Mouse (Mus musculus) midbrain, embryonic 11.5 days (tissue): Measurements from ENCODE around the gene Trim38. TPM values are rescaled to one million over a fixed set of nuclear protein-coding genes. Genes with fewer than 3 reads are reported as not detected.
"Not testable (repeated sequence)": the region's sequence is repeated elsewhere in the genome, so short reads cannot be mapped to it uniquely, and the experiment has no call there.

Source experiments
- ATAC-seq: fragments of 200-750 bp; cut with Nextera tagmentation; 2 replicates; pipeline ENCODE4 v1.8.0; 2017; ENCODE audit warnings: moderate TSS enrichment, moderate library complexity; ENCODE audit not compliant: low FRiP score
- DNase-seq: peaks from one replicate; pipeline ENCODE4 v3.0.0; 2015; ENCODE audit warnings: low spot score; ENCODE audit errors: missing footprints
- H3K27ac ChIP-seq: fragments of 300-500 bp; sonication (generic); 2 replicates; pipeline ENCODE4 v1.5.1; 2014; ENCODE audit warnings: low read depth, low read length
- H3K27me3 ChIP-seq: fragments of 300-500 bp; sonication (generic); 2 replicates; pipeline ENCODE4 v1.6.1; 2014; ENCODE audit warnings: mild to moderate bottlenecking, low read length, moderate library complexity, mixed read lengths; ENCODE audit not compliant: control insufficient read depth, insufficient read depth
- H3K36me3 ChIP-seq: fragments of 300-500 bp; sonication (generic); 2 replicates; pipeline ENCODE4 v1.6.1; 2014; ENCODE audit warnings: mild to moderate bottlenecking, low read length, moderate library complexity, mixed read lengths; ENCODE audit not compliant: control insufficient read depth, insufficient read depth
- H3K4me1 ChIP-seq: fragments of 300-500 bp; sonication (generic); 2 replicates; pipeline ENCODE4 v1.6.1; 2014; ENCODE audit warnings: low read length; ENCODE audit not compliant: control insufficient read depth, insufficient read depth
- H3K4me2 ChIP-seq: fragments of 300-500 bp; sonication (generic); 2 replicates; pipeline ENCODE4 v1.6.1; 2014; ENCODE audit warnings: mild to moderate bottlenecking, moderate library complexity
- H3K4me3 ChIP-seq: fragments of 300-500 bp; sonication (generic); 2 replicates; pipeline ENCODE4 v1.5.1; 2014; ENCODE audit warnings: low read depth, low read length
- H3K9ac ChIP-seq: fragments of 300-500 bp; sonication (generic); 2 replicates; pipeline ENCODE4 v1.6.1; 2014; ENCODE audit warnings: low read length
- H3K9me3 ChIP-seq: fragments of 300-500 bp; sonication (generic); 2 replicates; pipeline ENCODE4 v1.6.1; 2016; ENCODE audit warnings: low read length; ENCODE audit not compliant: control insufficient read depth
- WGBS: fragments of 180-500 bp; shearing (Covaris S2); extraction: QIAGEN DNeasy Blood & Tissue Kit; methylation state at CpG from one replicate; pipeline ENCODE4 v1.1.7; 2014; 5-methylcytosine and 5-hydroxymethylcytosine counted together
- polyA plus RNA-seq: library from polyadenylated mRNA; unstranded; fragments of >200 nt; fragmentation: Nextera tagmentation; extraction: Ambion mirVana; gene quantifications from 2 replicates; pipeline ENCODE4 v1.2.1, GENCODE M21; 2014

Gene Trim38
- polyA plus RNA-seq, 1 experiment from 2014 or later, result not detected

GRCm38 (mm10) chr13:23751478-23751956, 18.2 kb upstream of the Trim38 start:
- ATAC-seq (peak; percentile 34; the same call in 1 of the 2 replicates), DNase-seq (peak; percentile 91)
- H3K4me2 ChIP-seq, result peak overlapping the region; percentile 51
- peak overlapping the region; percentile 38 for H3K4me3 ChIP-seq
- H3K9me3 ChIP-seq, result no peaks in the 10 kb centered on the region
- H3K27me3 ChIP-seq, result no peaks in the 10 kb centered on the region
- H3K36me3 ChIP-seq, result no peaks in the 10 kb centered on the region
- H3K4me1 ChIP-seq, result peaks cover 13% of the 10 kb centered on the region
- peak overlapping the region; percentile 94 for H3K27ac ChIP-seq
- whole genome bisulfite sequencing, result 2% methylated on average over 11 of the region's 11 CpGs
- peak overlapping the region; percentile 70 for H3K9ac ChIP-seq

- Histone ChIP-seq H3K27ac (peak within 1 kb of the TSS; percentile 94), H3K4me2 (peak within 1 kb of the TSS; percentile 53), H3K9ac (peak within 1 kb of the TSS; percentile 70), H3K4me1 (peaks cover 13% of the 10 kb centered on the region), H3K4me3 (peak within 1 kb of the TSS; percentile 38)
- DNase-seq (peak; percentile 99), ATAC-seq (peak; percentile 92)
- not testable (repeated sequence) for H3K36me3 ChIP-seq, H3K9me3 ChIP-seq, H3K27me3 ChIP-seq
- WGBS, result 0% methylated on average over 18 of the region's 47 CpGs
These were observed 17.5 kb upstream of the Trim38 start, which contains the start of gene Hist1h3b for GRCm38 (mm10) chr13:23752067-23752741. TSS of gene Hist1h3b (plus strand) at chr13:23752267.

GRCm38 (mm10) chr13:23752742-23753172, 17.0 kb upstream of the Trim38 start:
- Histone ChIP-seq H3K36me3 (no peaks in the 10 kb centered on the region), H3K27me3 (no peaks in the 10 kb centered on the region), H3K27ac (peak overlapping the region; percentile 76), H3K4me1 (peaks cover 13% of the 10 kb centered on the region), H3K9me3 (no peaks in the 10 kb centered on the region), H3K9ac (peak overlapping the region; percentile 65), H3K4me2 (peak overlapping the region; percentile 53), H3K4me3 (peak overlapping the region; percentile 33)
- WGBS, result 5% methylated on average over 6 of the region's 6 CpGs
- DNase-seq, result peak; percentile 93
- ATAC-seq, result no peak

GRCm38 (mm10) chr13:23753314-23754078, 16.2 kb upstream of the Trim38 start:
- WGBS, result 56% methylated on average over 4 of the region's 4 CpGs
- H3K36me3 ChIP-seq, result no peaks in the 10 kb centered on the region
- no peak for ATAC-seq
- no peaks in the 10 kb centered on the region for H3K27me3 ChIP-seq
- no peak overlapping the region; the same call in 1 of the 2 replicates for H3K9ac ChIP-seq
- peak; percentile 91 for DNase-seq
- H3K4me1 ChIP-seq, result peaks cover 10% of the 10 kb centered on the region
- peak overlapping the region; percentile 76 for H3K27ac ChIP-seq
- no peak overlapping the region for H3K4me3 ChIP-seq
- H3K9me3 ChIP-seq, result no peaks in the 10 kb centered on the region
- H3K4me2 ChIP-seq, result peak overlapping the region; percentile 53

GRCm38 (mm10) chr13:23755000-23755399, 14.7 kb upstream of the Trim38 start:
- Histone ChIP-seq H3K27me3 (no peaks in the 10 kb centered on the region), H3K4me1 (peaks cover 13% of the 10 kb centered on the region), H3K36me3 (no peaks in the 10 kb centered on the region), H3K4me3 (no peak overlapping the region), H3K27ac (no peak overlapping the region), H3K4me2 (no peak overlapping the region), H3K9me3 (no peaks in the 10 kb centered on the region), H3K9ac (no peak overlapping the region)
- ATAC-seq, result no peak
- DNase-seq, result peak; percentile 47

GRCm38 (mm10) chr13:23756790-23757189, 12.9 kb upstream of the Trim38 start, which contains the start of gene Hist1h4b:
TSS of gene Hist1h4b (plus strand) at chr13:23757013.
- no peaks in the 10 kb centered on the region for H3K36me3 ChIP-seq
- no peaks in the 10 kb centered on the region for H3K9me3 ChIP-seq
- peak; percentile 99 for DNase-seq
- ATAC-seq, result peak; percentile 69
- H3K4me2 ChIP-seq, result peak within 1 kb of the TSS; percentile 45
- peaks cover 20% of the 10 kb centered on the region for H3K4me1 ChIP-seq
- H3K4me3 ChIP-seq, result peak within 1 kb of the TSS; percentile 19
- H3K27ac ChIP-seq, result peak within 1 kb of the TSS; percentile 70
- no peaks in the 10 kb centered on the region for H3K27me3 ChIP-seq
- under 1% methylated on average over 11 of the region's 22 CpGs for WGBS
- peak within 1 kb of the TSS; percentile 71 for H3K9ac ChIP-seq

GRCm38 (mm10) chr13:23757211-23757773, 12.4 kb upstream of the Trim38 start:
- no peaks in the 10 kb centered on the region for H3K9me3 ChIP-seq
- no peaks in the 10 kb centered on the region for H3K27me3 ChIP-seq
- H3K36me3 ChIP-seq, result no peaks in the 10 kb centered on the region
- 2% methylated on average over 13 of the region's 23 CpGs for WGBS
- peak overlapping the region; percentile 71 for H3K9ac ChIP-seq
- peak; percentile 96 for DNase-seq
- H3K4me1 ChIP-seq, result peaks cover 20% of the 10 kb centered on the region
- H3K4me2 ChIP-seq, result peak overlapping the region; percentile 45
- no peak; the same call in 1 of the 2 replicates for ATAC-seq
- peak overlapping the region; percentile 70 for H3K27ac ChIP-seq
- peak overlapping the region; percentile 19 for H3K4me3 ChIP-seq

GRCm38 (mm10) chr13:23757921-23758320, 11.8 kb upstream of the Trim38 start:
- H3K4me1 ChIP-seq, result peaks cover 18% of the 10 kb centered on the region
- H3K4me2 ChIP-seq, result peak overlapping the region; percentile 45; the same call in 1 of the 2 replicates
- ATAC-seq (no peak), DNase-seq (peak; percentile 87)
- no peak overlapping the region for H3K4me3 ChIP-seq
- 52% methylated on average over 3 of the region's 3 CpGs for WGBS
- no peak overlapping the region for H3K9ac ChIP-seq
- H3K27me3 ChIP-seq, result no peaks in the 10 kb centered on the region
- no peak overlapping the region for H3K27ac ChIP-seq
- no peaks in the 10 kb centered on the region for H3K36me3 ChIP-seq
- H3K9me3 ChIP-seq, result no peaks in the 10 kb centered on the region
